Mouse (Mus musculus): Measurements from ENCODE around the gene Pip5k1b. TPM values are rescaled to one million over a fixed set of nuclear protein-coding genes. Genes with fewer than 3 reads are reported as not detected.

The Pip5k1b gene
- polyA plus RNA-seq, 1 experiment = 24.1 TPM

DNA sequence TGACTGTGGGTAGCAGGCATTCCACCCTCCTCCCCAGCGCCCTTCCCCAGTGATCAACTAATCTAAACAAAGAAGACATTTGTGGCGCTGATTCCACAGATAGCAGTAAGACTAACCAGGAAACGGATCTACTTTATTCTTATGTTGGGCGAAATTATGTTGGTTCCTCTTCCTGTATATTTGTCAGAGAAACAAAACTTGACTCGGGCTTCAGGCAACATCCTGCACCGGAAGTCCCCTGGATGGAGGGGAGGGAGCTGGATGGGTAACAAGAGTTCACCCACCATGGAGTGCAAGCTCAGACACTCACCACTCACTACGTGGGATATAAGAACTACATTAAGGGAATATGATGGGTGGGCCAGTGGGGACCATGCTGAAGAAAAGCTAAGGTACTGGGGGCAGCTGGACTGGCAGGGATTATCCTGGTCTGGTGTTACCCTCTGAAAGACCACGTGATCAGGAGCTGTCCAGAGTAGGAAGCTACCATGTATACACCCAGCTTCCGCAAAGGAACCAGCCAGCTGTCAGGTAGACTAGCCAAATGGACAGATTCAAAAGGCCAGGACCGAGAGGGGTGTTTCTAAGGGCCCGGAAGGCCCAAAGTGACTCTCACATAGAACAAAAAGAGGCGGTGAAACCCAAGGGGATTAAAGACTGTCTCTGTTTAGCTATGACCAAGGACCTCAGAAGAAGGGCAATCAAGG is 219.1 kb downstream of the Pip5k1b start:
- no peak for DNase-seq (ENCODE audit: low read depth)

DNA sequence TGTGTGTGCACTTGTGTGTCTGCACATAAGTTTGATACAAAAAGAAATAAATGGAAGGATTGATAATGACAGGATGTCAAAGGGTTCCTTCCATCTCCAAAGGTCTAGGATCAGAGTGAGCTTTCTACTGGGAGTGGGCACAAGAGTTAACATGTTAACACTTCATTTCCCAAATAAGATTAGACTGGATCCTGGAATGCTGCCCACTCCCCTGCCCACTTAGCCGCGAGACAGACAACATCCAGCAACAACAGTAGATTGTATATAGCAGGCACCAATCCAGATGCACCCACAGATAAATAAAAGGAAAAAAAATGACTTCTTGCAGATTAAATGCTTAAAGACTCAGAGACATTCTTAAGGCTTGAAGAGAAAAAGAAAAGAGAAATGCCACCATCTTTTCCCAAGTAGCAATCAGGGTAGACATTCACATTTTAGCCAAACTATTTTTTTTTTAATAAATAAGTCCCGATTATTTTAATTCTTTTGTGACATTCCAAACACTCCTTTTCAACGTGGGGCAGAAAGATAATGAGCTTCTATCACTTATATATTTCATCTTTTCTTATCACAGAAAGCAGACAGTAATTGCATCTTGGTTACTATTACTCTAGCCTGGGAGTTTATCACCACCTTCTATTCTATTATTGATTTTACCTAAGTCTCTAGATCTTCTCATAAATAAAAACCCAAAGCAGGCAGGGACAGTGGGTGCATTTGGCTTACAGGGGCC is 219.9 kb downstream of the Pip5k1b start:
- DNase-seq (ENCODE audit: low read depth) = no peak

DNA sequence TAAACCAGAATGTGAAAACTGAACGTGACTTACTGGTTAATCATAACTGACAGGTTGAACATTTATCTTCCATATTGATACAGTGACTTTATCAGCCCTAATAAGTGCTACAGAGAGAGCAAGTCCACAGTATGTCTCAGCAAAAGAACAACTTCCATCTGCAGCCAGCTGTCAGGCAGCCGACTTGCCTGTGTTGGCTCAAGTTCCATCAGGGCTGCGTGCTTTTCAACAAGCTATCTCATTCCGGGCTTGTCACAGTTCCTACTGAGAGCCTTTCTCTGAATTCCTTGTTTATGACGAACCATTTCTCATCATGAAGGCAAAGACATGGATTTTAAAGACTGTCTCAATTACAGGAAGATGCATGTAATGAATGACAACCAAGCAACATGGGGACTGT is 222.7 kb downstream of the Pip5k1b start:
- no peak for DNase-seq (ENCODE audit: low read depth)

DNA sequence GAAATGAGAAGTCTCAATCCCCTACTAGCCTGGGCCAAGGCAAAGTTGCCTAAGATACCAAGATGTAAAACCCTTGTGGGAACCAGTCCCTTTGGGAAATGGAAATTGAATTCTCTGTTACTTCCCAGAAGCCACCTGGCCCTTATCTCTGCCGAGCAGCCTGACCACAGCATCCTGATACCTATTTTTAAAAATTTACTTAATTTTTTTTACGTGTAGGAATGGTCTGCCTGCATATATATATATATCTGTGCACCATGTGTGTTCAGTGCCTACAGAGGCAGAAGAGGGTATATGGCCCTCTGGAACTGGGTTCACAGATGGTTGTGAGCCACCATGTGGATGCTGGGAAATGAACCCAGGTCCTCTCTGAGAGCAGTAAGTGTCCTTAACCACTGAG is 224.4 kb downstream of the Pip5k1b start:
- DNase-seq (ENCODE audit: low read depth) = no peak

DNA sequence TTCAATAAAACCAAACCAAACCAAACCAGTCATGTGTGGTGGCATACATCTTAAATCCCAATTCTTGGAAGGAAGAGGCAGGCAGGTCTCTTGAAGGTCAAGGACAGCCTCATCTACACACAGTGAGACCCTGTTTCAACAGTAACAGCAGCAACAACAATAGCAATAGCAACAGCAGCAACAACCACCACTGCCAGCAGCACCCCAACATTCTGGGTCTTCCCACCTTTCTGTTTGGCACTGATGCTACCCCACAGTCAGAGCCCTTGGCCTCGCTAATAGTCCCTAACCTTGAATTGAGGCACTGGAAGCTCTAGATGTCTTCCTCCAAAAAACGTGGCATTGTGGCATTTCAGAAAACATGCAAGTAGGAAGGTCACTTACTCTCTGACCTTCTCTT is 225.3 kb downstream of the Pip5k1b start:
- no peak for DNase-seq (ENCODE audit: low read depth)

DNA sequence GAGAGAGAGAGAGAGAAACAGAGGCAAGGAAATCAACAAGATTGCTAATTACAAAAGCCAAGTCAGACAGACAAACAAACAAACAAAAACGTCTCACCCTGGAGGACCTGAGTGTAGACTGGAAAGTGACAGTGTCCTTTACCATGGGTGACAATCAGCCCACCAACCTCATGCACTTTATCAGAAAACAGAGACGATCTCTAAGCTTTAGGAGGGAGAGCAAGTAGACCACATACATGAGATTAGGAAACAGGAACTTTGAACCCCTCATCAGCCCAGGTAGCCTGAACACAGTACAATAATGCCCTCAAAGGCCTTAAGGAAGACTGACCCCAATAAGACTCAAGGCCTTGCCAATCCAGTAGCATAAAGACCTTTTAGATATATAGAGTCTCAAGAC is 227.8 kb downstream of the Pip5k1b start:
- DNase-seq (ENCODE audit: low read depth) = no peak

DNA sequence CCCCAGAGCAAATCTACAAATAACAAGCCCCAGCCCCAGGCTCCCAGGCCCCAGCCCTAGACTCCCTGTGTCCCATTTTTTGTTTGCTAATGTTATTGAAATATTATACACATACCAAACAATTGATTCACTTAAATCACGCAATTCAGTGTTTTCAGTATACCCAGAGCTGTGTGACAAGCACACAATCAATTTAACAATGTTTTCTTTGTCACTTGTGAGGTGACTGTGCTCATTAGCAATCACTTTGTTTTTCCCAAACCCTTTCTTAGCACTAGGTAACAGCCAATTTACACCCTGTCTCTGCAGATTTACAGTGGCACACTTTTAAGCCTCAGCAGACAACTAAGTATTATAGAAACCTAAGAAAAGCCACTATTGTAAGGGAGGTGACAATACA is 228.7 kb downstream of the Pip5k1b start:
- DNase-seq (ENCODE audit: low read depth) = no peak

DNA sequence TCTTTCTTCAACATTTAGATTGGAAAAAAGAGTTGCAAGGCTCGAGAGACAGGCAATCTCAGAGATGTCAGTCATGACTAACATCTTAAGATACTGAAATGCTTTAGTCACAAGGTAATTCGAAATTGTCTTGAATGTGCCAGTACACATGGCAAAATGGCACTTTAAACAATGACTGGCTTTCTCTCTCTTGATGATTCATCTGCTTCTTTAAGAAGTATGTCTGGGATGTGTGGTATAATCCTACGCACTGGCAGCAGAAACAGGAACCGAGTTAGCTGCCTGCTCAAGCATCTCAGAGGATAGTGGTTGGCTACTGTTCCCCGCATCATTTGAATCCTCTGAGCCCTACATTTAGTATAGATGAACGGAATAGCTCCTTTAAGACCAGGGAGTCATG is 230.0 kb downstream of the Pip5k1b start:
- DNase-seq (ENCODE audit: low read depth) = no peak

DNA sequence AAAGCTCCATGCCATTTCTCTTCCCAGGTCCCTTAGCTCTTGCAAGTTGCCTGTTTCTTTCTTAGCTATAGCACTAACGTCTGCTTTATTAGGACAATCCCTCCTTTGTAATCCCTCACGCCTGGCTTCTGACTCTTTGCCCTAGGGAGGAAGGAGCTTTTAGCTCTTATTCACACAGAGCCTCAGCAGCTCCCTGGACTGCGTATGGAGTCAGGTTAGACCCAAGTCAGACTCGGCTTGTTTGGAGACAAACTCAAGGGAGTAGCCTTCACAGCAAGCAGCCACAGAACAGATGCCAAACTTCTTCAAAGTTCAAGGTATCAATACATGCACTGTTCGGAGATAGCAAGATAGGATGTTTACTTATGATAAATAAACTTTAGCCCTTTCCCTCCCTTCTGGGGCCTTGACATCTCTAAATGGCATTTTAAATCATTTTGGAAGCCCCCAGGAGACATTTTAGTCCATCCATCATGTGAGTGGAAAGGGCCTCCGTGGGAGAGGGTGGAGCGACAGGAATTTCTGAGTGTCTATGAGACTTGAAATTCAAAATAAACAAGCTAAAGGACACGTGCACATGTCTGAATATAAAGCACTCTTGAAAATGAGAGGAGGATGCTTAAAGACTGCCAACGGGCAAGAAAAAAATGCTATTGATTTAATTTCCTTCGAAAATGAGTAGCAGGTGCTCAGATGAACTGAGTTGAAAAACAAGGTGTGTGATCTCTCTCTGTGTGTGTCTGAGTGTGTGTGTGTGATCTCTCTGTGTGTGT is 231.6 kb downstream of the Pip5k1b start:
- no peak for DNase-seq (ENCODE audit: low read depth)

DNA sequence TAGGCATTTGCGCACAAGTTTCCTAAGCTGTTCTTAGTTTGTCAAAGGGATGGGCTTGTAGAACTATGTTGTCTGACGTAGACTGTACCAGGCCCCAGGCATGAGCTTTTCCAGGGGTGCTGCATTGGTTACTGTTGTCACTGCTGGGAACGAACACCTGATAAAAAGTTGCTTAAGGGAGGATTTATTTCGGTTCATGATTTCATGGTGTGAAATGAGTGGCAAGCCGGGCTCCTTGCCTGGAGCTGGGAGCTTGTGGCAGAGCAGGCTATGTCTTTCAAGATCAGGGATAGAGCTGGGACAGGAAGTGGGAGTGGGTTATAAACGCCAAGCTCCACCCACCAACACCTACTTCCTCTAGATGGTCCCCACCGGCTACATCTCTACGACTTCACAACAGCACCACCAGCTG is 233.8 kb downstream of the Pip5k1b start:
- DNase-seq (ENCODE audit: low read depth) = no peak

DNA sequence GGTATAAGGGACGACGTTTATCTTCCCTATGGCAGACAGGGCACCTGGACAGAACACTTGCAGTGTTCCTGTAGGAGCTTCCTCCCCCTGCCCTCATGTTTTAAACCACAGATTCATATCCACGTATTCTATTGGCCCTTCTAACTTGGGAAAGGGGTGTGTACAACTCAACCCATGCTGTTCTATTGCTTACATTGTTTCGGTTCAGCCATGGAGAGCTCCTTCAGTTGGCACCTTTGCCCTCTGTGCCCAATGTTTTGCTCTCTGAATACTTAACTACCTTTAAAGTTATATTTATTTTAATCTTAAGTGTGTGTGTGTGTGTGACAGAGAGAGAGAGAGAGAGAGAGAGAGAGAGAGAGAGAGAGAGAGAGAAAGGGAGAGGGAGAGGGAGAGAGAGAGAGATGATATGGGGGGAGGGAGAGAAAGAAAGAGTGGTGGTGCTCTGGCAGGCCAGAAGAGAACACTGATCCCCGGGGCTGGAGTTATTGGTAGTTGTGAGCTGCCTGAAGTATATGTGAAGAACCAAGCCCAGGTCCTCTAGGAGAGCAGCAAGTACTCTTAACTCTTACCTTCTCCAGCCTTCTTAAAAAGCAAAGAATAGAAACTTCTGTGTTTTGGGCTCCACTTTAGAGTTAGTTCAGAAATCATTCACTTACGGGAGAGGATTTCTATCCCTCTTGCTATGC is 234.3 kb downstream of the Pip5k1b start:
- DNase-seq (ENCODE audit: low read depth) = no peak

DNA sequence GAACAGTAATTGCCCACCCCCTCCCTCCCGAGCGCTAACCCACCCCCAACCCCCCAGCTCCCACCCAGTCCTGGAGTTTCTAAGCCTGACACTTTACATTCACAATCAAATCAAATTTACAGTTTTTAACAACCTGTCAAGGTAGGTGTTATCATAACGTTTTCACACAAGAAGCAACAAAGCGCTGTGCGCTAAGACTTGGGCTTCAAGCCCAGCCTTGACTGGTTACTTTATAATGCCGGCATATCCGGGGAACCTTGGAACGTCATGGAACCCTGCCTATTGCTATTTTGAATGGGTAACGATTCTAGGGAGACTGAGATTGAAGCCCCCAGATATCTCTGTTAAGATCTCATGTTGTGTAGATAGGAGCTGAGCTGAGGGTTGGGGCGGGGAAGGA is 237.5 kb downstream of the Pip5k1b start:
- no peak for DNase-seq (ENCODE audit: low read depth)

DNA sequence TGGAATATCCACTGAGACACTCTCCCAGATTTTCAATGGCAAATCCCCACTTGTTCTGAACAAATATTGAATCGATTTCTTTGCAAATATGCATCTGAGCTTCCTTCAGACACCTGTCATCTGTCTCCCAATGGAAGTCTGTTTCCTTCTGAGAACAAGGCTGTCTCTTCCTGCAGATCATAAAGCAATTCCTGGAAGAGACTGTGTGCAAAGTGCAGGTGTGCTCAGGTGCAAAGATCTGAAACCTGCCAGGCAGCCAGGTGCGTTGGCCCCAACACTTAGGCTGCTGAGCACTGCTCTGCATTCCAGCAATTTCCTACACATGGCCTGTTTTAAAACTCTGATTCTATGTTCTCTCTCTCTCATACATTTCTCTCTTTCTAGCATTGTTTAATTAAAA is 237.9 kb downstream of the Pip5k1b start:
- no peak for DNase-seq (ENCODE audit: low read depth)

DNA sequence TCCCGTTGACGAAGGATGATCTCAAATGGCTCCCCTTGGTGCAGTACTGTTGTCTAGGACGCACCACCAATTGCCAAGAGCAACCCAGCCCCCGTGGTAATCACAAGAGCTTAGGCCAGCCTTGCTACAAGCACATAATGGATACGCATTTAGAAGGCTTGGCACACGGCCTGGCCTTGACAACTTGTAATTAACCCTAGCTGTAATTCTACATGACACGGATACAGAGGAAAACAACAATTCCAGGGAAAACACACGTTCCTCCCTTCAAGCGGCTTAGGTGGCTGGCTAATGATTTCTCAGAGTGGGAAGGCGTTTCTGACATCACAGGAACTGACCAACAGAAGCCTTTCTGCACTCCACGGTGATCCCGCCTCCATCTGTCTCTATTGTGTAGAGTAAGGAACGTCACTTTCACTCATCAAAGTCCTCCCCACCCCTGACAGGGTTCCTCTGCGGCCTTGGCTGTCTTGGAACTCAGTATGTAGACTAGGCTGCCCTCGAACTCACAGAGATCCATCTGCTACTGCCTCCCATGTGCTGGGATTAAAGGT is 238.6 kb downstream of the Pip5k1b start:
- no peak for DNase-seq (ENCODE audit: low read depth)

DNA sequence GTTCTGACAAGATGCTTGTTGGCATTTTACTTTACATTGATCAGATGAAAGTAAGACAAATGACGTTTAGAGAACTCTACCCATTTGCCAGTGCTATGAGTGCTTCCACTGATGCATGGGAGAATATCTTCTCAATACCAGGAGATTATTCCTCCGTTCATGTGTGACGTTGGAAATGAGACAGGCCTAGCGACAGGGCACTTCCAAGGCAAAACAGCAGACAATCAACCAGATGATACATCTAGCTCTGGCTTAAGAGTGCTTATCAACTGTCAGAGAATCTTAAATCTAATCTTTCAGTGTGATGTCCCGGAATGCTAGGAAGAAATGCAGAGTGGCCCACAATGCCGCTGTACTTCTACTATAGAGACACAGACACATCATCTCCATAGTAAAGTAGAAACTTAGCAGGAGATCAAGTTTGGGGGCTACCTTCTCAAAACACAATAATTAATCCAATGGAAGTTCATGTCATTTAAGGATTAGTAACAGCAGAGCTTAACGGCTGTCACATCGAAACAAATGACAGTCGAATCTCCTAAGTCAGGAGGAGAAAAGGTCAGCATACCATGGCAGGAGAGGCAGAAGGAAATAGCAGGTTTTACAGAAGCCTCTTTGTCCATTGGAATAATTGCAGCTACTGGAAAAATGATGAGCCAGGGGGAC is 239.5 kb downstream of the Pip5k1b start:
- DNase-seq (ENCODE audit: low read depth) = no peak

DNA sequence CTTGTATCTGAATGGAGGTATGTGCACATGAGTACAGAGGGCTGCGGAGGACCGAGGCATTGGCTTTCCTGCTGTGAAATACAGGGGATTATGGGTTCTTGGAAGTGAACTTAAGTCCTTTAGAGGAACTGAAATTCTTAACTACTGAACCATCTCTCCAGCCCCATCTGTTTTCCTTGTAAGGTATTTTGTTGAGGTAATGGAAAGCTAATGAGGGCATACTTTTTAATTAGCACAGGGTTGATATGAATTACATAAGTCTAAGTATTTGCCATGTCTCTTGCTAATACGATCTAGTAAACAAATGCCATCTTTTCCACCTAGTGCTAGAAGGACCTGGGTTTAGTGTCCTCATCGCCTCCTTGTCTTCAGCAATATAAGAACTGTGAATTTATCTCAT is 240.4 kb downstream of the Pip5k1b start:
- DNase-seq (ENCODE audit: low read depth) = no peak

DNA sequence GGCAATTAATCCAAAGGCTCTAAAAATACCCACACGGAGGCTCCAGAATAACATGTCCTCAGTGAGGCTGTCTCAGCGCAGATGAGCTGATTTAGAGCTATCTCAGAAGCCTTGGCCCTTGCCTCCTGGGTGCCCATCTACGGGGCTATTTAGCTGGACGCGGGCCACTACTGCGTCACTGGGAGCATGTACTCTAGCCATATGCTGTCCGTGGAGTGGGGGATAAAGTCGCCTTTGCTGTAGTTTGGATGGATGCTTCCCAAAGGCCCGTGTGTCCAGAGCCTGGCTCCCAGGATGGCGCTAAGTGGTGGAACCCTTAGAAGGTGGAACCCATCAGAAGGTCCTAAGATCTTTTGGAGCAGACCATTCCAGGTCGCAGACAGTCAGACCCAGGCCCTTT is 241.0 kb downstream of the Pip5k1b start:
- no peak for DNase-seq (ENCODE audit: low read depth)

DNA sequence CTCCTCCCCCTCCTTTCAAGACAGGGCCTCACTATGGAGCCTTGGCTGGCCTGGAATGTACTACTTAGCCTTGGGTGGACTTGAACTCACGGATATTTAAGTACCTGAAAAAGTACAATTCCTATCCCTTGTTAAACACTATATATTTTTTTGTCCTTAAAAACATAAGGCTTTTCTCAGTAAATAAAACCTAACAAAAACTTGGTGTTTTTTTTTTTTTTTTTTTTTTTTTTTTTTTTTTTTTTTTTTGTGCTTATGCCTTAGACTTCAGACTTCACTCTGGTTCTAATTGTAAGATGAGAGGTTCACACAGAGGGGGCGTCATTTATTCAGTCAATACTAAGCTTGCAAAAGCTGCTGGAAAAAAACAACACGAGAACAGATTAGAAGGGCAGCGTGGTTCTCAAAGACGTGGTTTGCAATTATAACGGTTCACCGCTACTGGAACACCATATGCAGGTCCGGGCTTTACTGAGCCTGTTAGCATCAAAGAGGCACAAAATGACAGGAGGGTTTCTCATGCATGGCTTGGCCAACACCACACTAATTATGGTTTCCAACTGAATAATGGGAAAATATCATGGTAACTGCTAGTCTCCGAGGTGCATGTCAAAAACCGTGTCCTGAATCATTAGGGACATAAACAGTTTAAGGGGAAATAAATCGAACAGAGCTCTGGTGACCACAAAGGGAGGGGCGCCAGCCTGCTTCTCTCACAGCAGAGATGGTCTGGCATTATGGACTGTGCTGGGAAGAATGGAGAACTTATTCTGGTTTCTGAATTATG is 242.9 kb downstream of the Pip5k1b start:
- DNase-seq (ENCODE audit: low read depth) = no peak

DNA sequence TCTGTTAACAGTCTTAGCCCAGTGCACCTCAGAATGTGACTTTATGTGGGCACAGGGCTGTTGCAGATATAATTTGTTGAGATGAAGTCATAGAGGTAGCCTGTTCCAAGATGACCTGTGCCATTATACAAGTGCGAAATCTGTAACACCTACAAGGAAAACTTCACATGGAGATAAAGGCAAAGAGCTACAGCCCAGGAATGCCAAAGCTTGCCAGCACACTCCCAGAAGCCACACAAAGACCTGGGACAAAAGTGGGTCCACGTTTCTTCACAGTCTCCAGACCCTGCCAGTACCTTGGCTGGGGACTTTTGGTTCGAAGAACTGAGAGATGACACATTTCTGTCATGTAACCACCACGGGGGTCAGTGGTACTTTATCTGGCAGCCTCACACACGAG is 243.6 kb downstream of the Pip5k1b start:
- DNase-seq (ENCODE audit: low read depth) = no peak

DNA sequence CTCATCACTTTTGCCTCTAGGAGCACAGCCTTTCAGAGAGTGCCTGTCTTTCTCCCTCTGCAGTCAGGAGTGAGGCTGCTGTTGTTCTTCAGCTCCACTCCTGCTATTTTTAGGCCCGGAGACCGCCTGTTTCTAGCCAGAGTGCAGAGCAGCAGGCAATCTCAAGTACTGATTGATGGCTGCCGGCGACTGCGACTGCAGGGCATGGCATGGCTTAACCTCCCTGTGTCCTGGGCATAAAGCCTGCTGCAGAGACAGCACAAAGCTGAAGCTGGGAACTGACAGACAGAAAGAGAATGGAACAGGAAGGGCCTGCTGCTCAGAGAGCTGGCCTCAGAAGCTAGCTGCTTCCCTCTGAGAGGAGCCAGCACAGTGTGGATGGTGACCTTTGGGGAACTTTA is 247.4 kb downstream of the Pip5k1b start:
- DNase-seq (ENCODE audit: low read depth) = no peak
